Mouse (Mus musculus) lung, postnatal 0 days (tissue): ENCODE measurements around the gene Pcf11. TPM values are rescaled to one million over a fixed set of nuclear protein-coding genes. Genes with fewer than 3 reads are reported as not detected.

ENCODE experiments used
- ATAC-seq: fragments of 200-750 bp; cut with Nextera tagmentation; 2 replicates; pipeline ENCODE4 v1.8.0; 2017; ENCODE audit warnings: moderate library complexity
- DNase-seq: peaks from one replicate; pipeline ENCODE4 v3.0.0-alpha.2; 2016; ENCODE audit warnings: low spot score
- H3K27ac ChIP-seq: fragments of 300-500 bp; sonication (generic); 2 replicates; pipeline ENCODE4 v1.5.1; 2014; ENCODE audit warnings: antibody characterized with exemption, mild to moderate bottlenecking, low read length, mixed read lengths
- H3K27me3 ChIP-seq: fragments of 300-500 bp; sonication (generic); replicated peaks from 2 replicates; pipeline ENCODE4 v1.6.1; 2014; ENCODE audit warnings: low read length, mixed read lengths; ENCODE audit not compliant: insufficient read depth
- H3K36me3 ChIP-seq: fragments of 300-500 bp; sonication (generic); 2 replicates; pipeline ENCODE4 v1.6.1; 2014; ENCODE audit warnings: low read length, mixed read lengths; ENCODE audit not compliant: insufficient read depth
- H3K4me1 ChIP-seq: fragments of 300-500 bp; sonication (generic); 2 replicates; pipeline ENCODE4 v1.6.1; 2014; ENCODE audit warnings: antibody characterized with exemption, low read depth, low read length, mixed read lengths; ENCODE audit not compliant: insufficient read depth
- H3K4me2 ChIP-seq: fragments of 300-500 bp; sonication (generic); replicated peaks from 2 replicates; pipeline ENCODE4 v1.6.1; 2014; ENCODE audit warnings: low read depth, mild to moderate bottlenecking, low read length, moderate library complexity, mixed read lengths
- H3K4me3 ChIP-seq: fragments of 300-500 bp; sonication (generic); 2 replicates; pipeline ENCODE4 v1.5.1; 2014; ENCODE audit warnings: low read depth, low read length
- H3K9ac ChIP-seq: fragments of 300-500 bp; sonication (generic); replicated peaks from 2 replicates; pipeline ENCODE4 v1.6.1; 2014; ENCODE audit warnings: low read depth, mild to moderate bottlenecking
- H3K9me3 ChIP-seq: fragments of 300-500 bp; sonication (generic); 2 replicates; pipeline ENCODE4 v1.6.1; 2016; ENCODE audit warnings: low read length, mixed read lengths
- CTCF ChIP-seq: IDR thresholded peaks from 2 replicates; pipeline ENCODE4 v1.5.1; 2016; ENCODE audit warnings: antibody characterized with exemption, mild to moderate bottlenecking
- EP300 ChIP-seq: IDR thresholded peaks from 2 replicates; pipeline ENCODE4 v1.6.1; 2016; ENCODE audit warnings: antibody characterized with exemption, mild to moderate bottlenecking, control low read depth
- WGBS: fragments of 180-500 bp; shearing (Covaris S2); extraction: QIAGEN DNeasy Blood & Tissue Kit; methylation state at CpG from one replicate; pipeline ENCODE4 v1.1.7; 2014; 5-methylcytosine and 5-hydroxymethylcytosine counted together
- polyA plus RNA-seq: library from polyadenylated mRNA; unstranded; fragments of >200 nt; fragmentation: Nextera tagmentation; extraction: Ambion mirVana; gene quantifications from 2 replicates; pipeline ENCODE4 v1.2.1, GENCODE M21; 2015

Pcf11 gene
- polyA plus RNA-seq, 1 experiment from 2014 or later: 17.4 TPM

DNA sequence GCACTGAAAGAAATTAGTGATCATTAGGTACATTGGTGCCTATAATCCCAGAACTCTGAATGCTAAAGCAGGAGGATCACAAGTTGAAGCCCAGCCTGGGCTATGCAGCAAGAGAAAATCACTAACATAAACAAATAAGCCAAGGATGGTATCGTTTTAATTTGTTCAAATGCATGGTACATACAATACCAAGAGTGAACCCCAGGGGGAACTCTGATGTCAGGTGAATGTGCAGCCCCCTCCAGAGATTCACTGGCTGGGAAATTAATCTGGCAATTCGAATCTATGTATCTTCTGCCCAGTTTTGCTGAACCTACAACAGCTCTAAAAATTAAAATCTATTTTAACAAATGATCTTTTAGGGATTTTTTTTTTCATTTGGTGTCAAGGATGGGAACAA is 45.2 kb downstream of the Pcf11 start:
- no peaks in the 10 kb centered on the region for H3K36me3 ChIP-seq
- 28% methylated on average over 2 of the region's 2 CpGs for WGBS
- no peak overlapping the region for H3K4me2 ChIP-seq
- no peaks in the 10 kb centered on the region for H3K9me3 ChIP-seq
- no peak overlapping the region for H3K4me3 ChIP-seq
- H3K27me3 ChIP-seq: no peaks in the 10 kb centered on the region
- H3K4me1 ChIP-seq: no peaks in the 10 kb centered on the region
- TF ChIP-seq CTCF: peak; percentile 54
- no peak for TF ChIP-seq EP300
- ATAC-seq: no peak
- no peak overlapping the region for H3K9ac ChIP-seq
- no peak overlapping the region for H3K27ac ChIP-seq
- no peak for DNase-seq

GRCm38 (mm10) chr7:92610830-92611229 is 58.9 kb downstream of the Pcf11 start:
- Histone ChIP-seq H3K4me2 (no peak overlapping the region), H3K9ac (no peak overlapping the region), H3K4me3 (no peak overlapping the region), H3K4me1 (no peaks in the 10 kb centered on the region), H3K36me3 (no peaks in the 10 kb centered on the region), H3K27ac (no peak overlapping the region), H3K9me3 (no peaks in the 10 kb centered on the region), H3K27me3 (no peaks in the 10 kb centered on the region)
- no peak for ATAC-seq
- 70% methylated on average over 7 of the region's 7 CpGs for WGBS
- no peak for TF ChIP-seq CTCF
- no peak for TF ChIP-seq EP300
- DNase-seq: no peak

GRCm38 (mm10) chr7:92604961-92605360 is 64.8 kb downstream of the Pcf11 start:
- DNase-seq (no peak), ATAC-seq (no peak)
- no peaks in the 10 kb centered on the region for H3K36me3 ChIP-seq
- H3K9ac ChIP-seq: no peak overlapping the region
- TF ChIP-seq EP300: no peak
- no peak for TF ChIP-seq CTCF
- H3K27me3 ChIP-seq: no peaks in the 10 kb centered on the region
- H3K4me1 ChIP-seq: no peaks in the 10 kb centered on the region
- no peak overlapping the region for H3K27ac ChIP-seq
- 89% methylated on average over 7 of the region's 7 CpGs for WGBS
- no peaks in the 10 kb centered on the region for H3K9me3 ChIP-seq
- H3K4me2 ChIP-seq: no peak overlapping the region
- no peak overlapping the region for H3K4me3 ChIP-seq

Other genes starting within 250 kb of the Pcf11 start
- gene Ccdc90b, start 108.8 kb downstream of the Pcf11 start, polyA plus RNA-seq: 36.9 and 41.2 TPM in 2 replicates
- gene Ankrd42, start 32.8 kb downstream of the Pcf11 start, polyA plus RNA-seq: 6.5 and 8.6 TPM in 2 replicates
- 3.1 and 4.0 TPM in 2 replicates for gene Rab30, start 71.7 kb upstream of the Pcf11 start, polyA plus RNA-seq
- 1.1 and 1.5 TPM in 2 replicates for gene Ddias, start 204.3 kb upstream of the Pcf11 start, polyA plus RNA-seq
- gene Prcp, start 204.5 kb upstream of the Pcf11 start, polyA plus RNA-seq: 30.0 and 34.9 TPM in 2 replicates